23 mouse cellular contexts compared by ENCODE assay signal in genomic region chr9:102528106-102528505, GRCm38 (mm10). TPM values are rescaled to one million over a fixed set of nuclear protein-coding genes. Genes with fewer than 3 reads are reported as not detected.
DNase-seq lines count a peak whose midpoint lies in the region; ATAC-seq lines count a peak whose summit lies in the region.
"Had no signal": no experiment of that assay in that cellular context is flagged by ENCODE, and none has a peak within 500 bp of the region (broad histone marks: within the 10 kb centered on the region; RNA-seq: fewer than 3 reads in every experiment).

No protein-coding gene starts in this region.

- peaks cover 15% of the 10 kb centered on the region; the same call in 1 of the 2 replicates for H3K27me3 ChIP-seq in midbrain, embryonic 10.5 days (ENCODE audit: low read depth, poor library complexity, severe bottlenecking)
- H3K27me3 ChIP-seq in midbrain, embryonic 16.5 days (ENCODE audit: control insufficient read depth, insufficient read depth, low read depth, low read length) = no peaks in the 10 kb centered on the region
- H3K27me3 ChIP-seq in hindbrain, embryonic 12.5 days = no peaks in the 10 kb centered on the region
- H3K27me3 ChIP-seq in midbrain, embryonic 13.5 days = 0 out of 2 replicates have a peak, but pooled peaks cover 5% of the 10 kb centered on the region
- peaks cover 32% of the 10 kb centered on the region; the same call in 1 of the 2 replicates for H3K27me3 ChIP-seq in embryonic facial prominence, embryonic 10.5 days (replicated peaks; ENCODE audit: low read depth, poor library complexity, severe bottlenecking)
- H3K27me3 ChIP-seq: intestine, embryonic 15.5 days had no signal

- H3K9ac ChIP-seq in midbrain, embryonic 16.5 days (ENCODE audit: low read depth, low read length) = no peak overlapping the region
- H3K9ac ChIP-seq in hindbrain, embryonic 12.5 days = no peak overlapping the region
- no peak overlapping the region for H3K9ac ChIP-seq in midbrain, embryonic 13.5 days (replicated peaks)
- H3K9ac ChIP-seq: heart, embryonic 13.5 days; intestine, embryonic 15.5 days had no signal

- no peak overlapping the region for H3K4me3 ChIP-seq in midbrain, embryonic 10.5 days
- no peak overlapping the region for H3K4me3 ChIP-seq in midbrain, embryonic 16.5 days (ENCODE audit: low read depth, low read length)
- H3K4me3 ChIP-seq in hindbrain, embryonic 12.5 days = no peak overlapping the region
- H3K4me3 ChIP-seq in midbrain, embryonic 13.5 days (replicated peaks) = no peak overlapping the region
- H3K4me3 ChIP-seq in embryonic facial prominence, embryonic 10.5 days = no peak overlapping the region
- H3K4me3 ChIP-seq: heart, embryonic 13.5 days; intestine, embryonic 15.5 days had no signal

- ATAC-seq in midbrain, embryonic 16.5 days = no peak
- ATAC-seq in hindbrain, embryonic 12.5 days (ENCODE audit: low FRiP score) = peak; percentile 58
- ATAC-seq in midbrain, embryonic 13.5 days = 0 out of 2 replicates have a peak, but pooled peaks have one; percentile 40
- ATAC-seq: intestine, embryonic 15.5 days; Patski had no signal

- H3K36me3 ChIP-seq in midbrain, embryonic 10.5 days = no peaks in the 10 kb centered on the region
- H3K36me3 ChIP-seq in midbrain, embryonic 16.5 days (ENCODE audit: control insufficient read depth, insufficient read depth, low read length) = no peaks in the 10 kb centered on the region
- no peaks in the 10 kb centered on the region for H3K36me3 ChIP-seq in hindbrain, embryonic 12.5 days
- H3K36me3 ChIP-seq in midbrain, embryonic 13.5 days = no peaks in the 10 kb centered on the region
- H3K36me3 ChIP-seq in embryonic facial prominence, embryonic 10.5 days (replicated peaks) = no peaks in the 10 kb centered on the region
- H3K36me3 ChIP-seq: heart, embryonic 13.5 days; intestine, embryonic 15.5 days had no signal

- 61% methylated on average over 7 of the region's 7 CpGs for WGBS in midbrain, embryonic 10.5 days
- whole genome bisulfite sequencing in midbrain, embryonic 16.5 days = 21% methylated on average over 7 of the region's 7 CpGs
- WGBS in hindbrain, embryonic 12.5 days = 40% methylated on average over 7 of the region's 7 CpGs
- WGBS in midbrain, embryonic 13.5 days = 19% methylated on average over 7 of the region's 7 CpGs
- WGBS in embryonic facial prominence, embryonic 10.5 days = 73% methylated on average over 7 of the region's 7 CpGs

- H3K4me1 ChIP-seq in midbrain, embryonic 10.5 days = peaks cover 40% of the 10 kb centered on the region
- no peaks in the 10 kb centered on the region for H3K4me1 ChIP-seq in midbrain, embryonic 16.5 days (ENCODE audit: control insufficient read depth, insufficient read depth, low read length)
- H3K4me1 ChIP-seq in hindbrain, embryonic 12.5 days = peaks cover 20% of the 10 kb centered on the region
- peaks cover 29% of the 10 kb centered on the region for H3K4me1 ChIP-seq in midbrain, embryonic 13.5 days (replicated peaks)
- H3K4me1 ChIP-seq in embryonic facial prominence, embryonic 10.5 days = peaks cover 38% of the 10 kb centered on the region
- H3K4me1 ChIP-seq: heart, embryonic 13.5 days; intestine, embryonic 15.5 days; megakaryocyte, embryonic 14.5 days had no signal

- H3K4me2 ChIP-seq in midbrain, embryonic 16.5 days (ENCODE audit: low read length) = no peak overlapping the region
- no peak overlapping the region for H3K4me2 ChIP-seq in hindbrain, embryonic 12.5 days (replicated peaks)
- H3K4me2 ChIP-seq in midbrain, embryonic 13.5 days (replicated peaks) = no peak overlapping the region
- H3K4me2 ChIP-seq: heart, embryonic 13.5 days; intestine, embryonic 15.5 days; liver, embryonic 11.5 days had no signal

- no peak for DNase-seq in midbrain, embryonic 10.5 days (ENCODE audit: low spot score)
- peak; percentile 57 for DNase-seq in ZHBTc4 (ENCODE audit: low read depth, low spot score)
- no peak for DNase-seq in Muller cell, postnatal 12 days (ENCODE audit: inconsistent ontology term)
- no peak for DNase-seq in embryonic facial prominence, embryonic 10.5 days (ENCODE audit: low spot score)
- DNase-seq in ovary, postnatal 14 days (ENCODE audit: low spot score) = no peak
- DNase-seq: adrenal gland, postnatal 36 days; cerebellum, adult 2 months; cerebellum, postnatal 36 days; heart, adult 11 months; heart, postnatal 36 days; kidney, adult 9 months; kidney, postnatal 25 days; lung, adult 2 months; thymus, postnatal 25 days had no signal

- H3K9me3 ChIP-seq in midbrain, embryonic 10.5 days (replicated peaks) = no peaks in the 10 kb centered on the region
- no peaks in the 10 kb centered on the region for H3K9me3 ChIP-seq in midbrain, embryonic 16.5 days (replicated peaks; ENCODE audit: control insufficient read depth, low read length, poor library complexity, severe bottlenecking)
- H3K9me3 ChIP-seq in hindbrain, embryonic 12.5 days (replicated peaks) = no peaks in the 10 kb centered on the region
- no peaks in the 10 kb centered on the region for H3K9me3 ChIP-seq in midbrain, embryonic 13.5 days
- H3K9me3 ChIP-seq in embryonic facial prominence, embryonic 10.5 days = no peaks in the 10 kb centered on the region
- H3K9me3 ChIP-seq: heart, embryonic 13.5 days; intestine, embryonic 15.5 days had no signal

- H3K27ac ChIP-seq in midbrain, embryonic 10.5 days (replicated peaks) = peak overlapping the region; percentile 74
- H3K27ac ChIP-seq in midbrain, embryonic 16.5 days (ENCODE audit: low read length) = no peak overlapping the region
- H3K27ac ChIP-seq in hindbrain, embryonic 12.5 days = peak overlapping the region; percentile 35
- peak overlapping the region; percentile 39; the same call in 1 of the 2 replicates for H3K27ac ChIP-seq in midbrain, embryonic 13.5 days
- no peak overlapping the region for H3K27ac ChIP-seq in embryonic facial prominence, embryonic 10.5 days (replicated peaks)
- H3K27ac ChIP-seq: heart, embryonic 13.5 days; intestine, embryonic 15.5 days had no signal

RNA-seq across cellular contexts. Expression of gene Ky, which starts 22.6 kb away (rescaled TPM):
- 0.19 and 0.20 TPM in 2 replicates for polyA plus RNA-seq in midbrain, embryonic 10.5 days (2016; fragmentation: Nextera tagmentation; extraction: Ambion mirVana)
- polyA plus RNA-seq in midbrain, embryonic 16.5 days (2015; fragmentation: Nextera tagmentation; extraction: Ambion mirVana) = 0.51 and 0.90 TPM in 2 replicates
- 0.25 and 0.35 TPM in 2 replicates for polyA plus RNA-seq in hindbrain, embryonic 12.5 days (2016; fragmentation: Nextera tagmentation; extraction: Ambion mirVana)
- 0.17 and 0.32 TPM in 2 replicates for polyA plus RNA-seq in midbrain, embryonic 13.5 days (2015; fragmentation: Nextera tagmentation; extraction: Ambion mirVana)
- 0.04 and 0.10 TPM in 2 replicates for polyA plus RNA-seq in embryonic facial prominence, embryonic 10.5 days (2016; fragmentation: Nextera tagmentation; extraction: Ambion mirVana)
- polyA plus RNA-seq: C2C12; liver, embryonic 11.5 days; Patski had no signal

Comparison
In these comparisons a context has a peak if more than half of its experiments do, and no peak if none do; other contexts are left out.
1. H3K27ac ChIP-seq: peak in midbrain, embryonic 10.5 days (single experiment), hindbrain, embryonic 12.5 days (single experiment) and midbrain, embryonic 13.5 days (single experiment); none in midbrain, embryonic 16.5 days (single experiment) and embryonic facial prominence, embryonic 10.5 days (single experiment).